Mouse (Mus musculus) kidney, postnatal 0 days (tissue): ENCODE measurements at regions not wholly inside any gene's neighbourhood (a gene's known extent, or its start where the extent isn't known, plus 50 kb on each side); places are given as distances from the start of the nearest gene placed in this dataset.

ENCODE experiments used
- ATAC-seq: fragments of 200-750 bp; cut with Nextera tagmentation; replicated peaks from 2 replicates; pipeline ENCODE4 v1.8.0; 2017; ENCODE audit warnings: low read depth, moderate number of reproducible peaks, moderate TSS enrichment, moderate library complexity; ENCODE audit not compliant: low FRiP score
- DNase-seq: peaks from one replicate; pipeline ENCODE4 v3.0.0-alpha.2; 2016; ENCODE audit warnings: low spot score
- H3K27ac ChIP-seq: fragments of 300-500 bp; sonication (generic); 2 replicates; pipeline ENCODE4 v1.5.1; 2014; ENCODE audit warnings: mild to moderate bottlenecking
- H3K27me3 ChIP-seq: fragments of 300-500 bp; sonication (generic); 2 replicates; pipeline ENCODE4 v1.6.1; 2014; ENCODE audit warnings: low read length, mixed read lengths; ENCODE audit not compliant: insufficient read depth
- H3K36me3 ChIP-seq: fragments of 300-500 bp; sonication (generic); 2 replicates; pipeline ENCODE4 v1.6.1; 2014; ENCODE audit warnings: low read length, mixed read lengths; ENCODE audit not compliant: insufficient read depth
- H3K4me1 ChIP-seq: fragments of 300-500 bp; sonication (generic); replicated peaks from 2 replicates; pipeline ENCODE4 v1.6.1; 2014; ENCODE audit warnings: antibody characterized with exemption, low read length, mixed read lengths; ENCODE audit not compliant: insufficient read depth
- H3K4me2 ChIP-seq: fragments of 300-500 bp; sonication (generic); 2 replicates; pipeline ENCODE4 v1.6.1; 2014; ENCODE audit warnings: mild to moderate bottlenecking, low read length, moderate library complexity, mixed read lengths
- H3K4me3 ChIP-seq: fragments of 300-500 bp; sonication (generic); replicated peaks from 2 replicates; pipeline ENCODE4 v1.5.1; 2014; ENCODE audit warnings: low read depth, low read length
- H3K9ac ChIP-seq: fragments of 300-500 bp; sonication (generic); 2 replicates; pipeline ENCODE4 v1.6.1; 2014; ENCODE audit warnings: low read depth, low read length
- H3K9me3 ChIP-seq: fragments of 300-500 bp; sonication (generic); replicated peaks from 2 replicates; pipeline ENCODE4 v1.6.1; 2016; ENCODE audit warnings: low read length, inconsistent platforms, mixed read lengths
- CTCF ChIP-seq: IDR thresholded peaks from 2 replicates; pipeline ENCODE4 v1.5.1; 2016; ENCODE audit warnings: antibody characterized with exemption, low read depth, mild to moderate bottlenecking, moderate library complexity
- WGBS: fragments of 180-500 bp; shearing (Covaris S2); extraction: QIAGEN DNeasy Blood & Tissue Kit; methylation state at CpG from one replicate; pipeline ENCODE4 v1.1.7; 2014; 5-methylcytosine and 5-hydroxymethylcytosine counted together

GRCm38 (mm10) chr9:67136166-67136565 lies 87.0 kb upstream of the Tpm1 start:
- Histone ChIP-seq H3K4me1 (peaks cover 13% of the 10 kb centered on the region), H3K27ac (no peak overlapping the region), H3K9me3 (no peaks in the 10 kb centered on the region), H3K9ac (no peak overlapping the region), H3K27me3 (no peaks in the 10 kb centered on the region), H3K4me2 (no peak overlapping the region), H3K36me3 (no peaks in the 10 kb centered on the region), H3K4me3 (no peak overlapping the region)
- DNase-seq, result no peak
- TF ChIP-seq CTCF, result no peak
- 86% methylated on average over 6 of the region's 6 CpGs for WGBS
- ATAC-seq, result no peak

DNA sequence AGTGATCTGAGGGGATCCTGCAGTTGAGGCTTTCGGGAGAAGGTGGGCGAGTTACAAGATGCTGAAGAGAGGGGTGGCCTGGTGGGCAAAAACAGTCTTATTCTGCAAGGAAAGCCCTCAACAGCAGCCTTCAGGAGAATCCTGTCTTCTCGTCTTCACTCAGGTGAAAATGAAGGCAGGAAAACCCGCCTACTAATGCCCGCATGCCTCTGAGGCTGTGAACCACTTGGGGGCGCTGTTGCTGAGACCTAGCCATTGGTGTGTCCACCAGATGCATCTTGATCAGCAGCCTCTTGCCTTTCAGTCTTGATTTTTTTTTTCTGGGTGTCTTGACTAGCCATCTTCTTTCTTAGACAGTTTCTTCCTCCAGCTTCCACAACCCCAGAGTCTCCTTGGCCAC lies 85.2 kb upstream of the Tpm1 start:
- 82% methylated on average over 6 of the region's 6 CpGs for WGBS
- H3K9ac ChIP-seq, result no peak overlapping the region
- ATAC-seq (no peak), DNase-seq (no peak)
- no peaks in the 10 kb centered on the region for H3K36me3 ChIP-seq
- H3K27ac ChIP-seq, result no peak overlapping the region
- H3K4me1 ChIP-seq, result peaks cover 13% of the 10 kb centered on the region
- no peaks in the 10 kb centered on the region for H3K9me3 ChIP-seq
- no peaks in the 10 kb centered on the region for H3K27me3 ChIP-seq
- H3K4me2 ChIP-seq, result no peak overlapping the region
- no peak overlapping the region for H3K4me3 ChIP-seq
- TF ChIP-seq CTCF, result peak; percentile 43

GRCm38 (mm10) chr9:67132370-67132769 lies 83.2 kb upstream of the Tpm1 start:
- no peak overlapping the region for H3K27ac ChIP-seq
- no peak overlapping the region for H3K4me3 ChIP-seq
- TF ChIP-seq CTCF, result no peak
- H3K4me1 ChIP-seq, result peaks cover 7% of the 10 kb centered on the region
- H3K4me2 ChIP-seq, result no peak overlapping the region
- H3K9ac ChIP-seq, result no peak overlapping the region
- whole genome bisulfite sequencing, result 47% methylated on average over 5 of the region's 5 CpGs
- no peaks in the 10 kb centered on the region for H3K27me3 ChIP-seq
- ATAC-seq, result no peak
- no peaks in the 10 kb centered on the region for H3K36me3 ChIP-seq
- H3K9me3 ChIP-seq, result no peaks in the 10 kb centered on the region
- no peak for DNase-seq

GRCm38 (mm10) chr9:67130730-67131440 lies 81.7 kb upstream of the Tpm1 start:
- H3K27me3 ChIP-seq, result no peaks in the 10 kb centered on the region
- WGBS, result 73% methylated on average over 8 of the region's 8 CpGs
- no peaks in the 10 kb centered on the region for H3K4me1 ChIP-seq
- TF ChIP-seq CTCF, result no peak
- H3K9me3 ChIP-seq, result no peaks in the 10 kb centered on the region
- H3K4me2 ChIP-seq, result no peak overlapping the region
- no peak overlapping the region for H3K27ac ChIP-seq
- ATAC-seq (no peak), DNase-seq (no peak)
- no peaks in the 10 kb centered on the region for H3K36me3 ChIP-seq
- H3K9ac ChIP-seq, result no peak overlapping the region
- H3K4me3 ChIP-seq, result no peak overlapping the region

- H3K4me3 ChIP-seq, result no peak overlapping the region
- no peak overlapping the region for H3K4me2 ChIP-seq
- no peak overlapping the region for H3K9ac ChIP-seq
- no peaks in the 10 kb centered on the region for H3K36me3 ChIP-seq
- H3K27me3 ChIP-seq, result no peaks in the 10 kb centered on the region
- H3K9me3 ChIP-seq, result no peaks in the 10 kb centered on the region
- DNase-seq (no peak), ATAC-seq (no peak)
- TF ChIP-seq CTCF, result no peak
- no peak overlapping the region for H3K27ac ChIP-seq
- 84% methylated on average over 3 of the region's 3 CpGs for WGBS
- no peaks in the 10 kb centered on the region for H3K4me1 ChIP-seq
These were observed 80.7 kb upstream of the Tpm1 start for GRCm38 (mm10) chr9:67129891-67130290.

GRCm38 (mm10) chr9:67129095-67129494 lies 79.9 kb upstream of the Tpm1 start:
- WGBS, result 91% methylated on average over 3 of the region's 3 CpGs
- Histone ChIP-seq H3K9ac (no peak overlapping the region), H3K4me3 (no peak overlapping the region), H3K4me2 (no peak overlapping the region), H3K9me3 (no peaks in the 10 kb centered on the region), H3K27ac (no peak overlapping the region), H3K4me1 (no peaks in the 10 kb centered on the region), H3K36me3 (no peaks in the 10 kb centered on the region), H3K27me3 (no peaks in the 10 kb centered on the region)
- no peak for DNase-seq
- TF ChIP-seq CTCF, result no peak
- ATAC-seq, result no peak

DNA sequence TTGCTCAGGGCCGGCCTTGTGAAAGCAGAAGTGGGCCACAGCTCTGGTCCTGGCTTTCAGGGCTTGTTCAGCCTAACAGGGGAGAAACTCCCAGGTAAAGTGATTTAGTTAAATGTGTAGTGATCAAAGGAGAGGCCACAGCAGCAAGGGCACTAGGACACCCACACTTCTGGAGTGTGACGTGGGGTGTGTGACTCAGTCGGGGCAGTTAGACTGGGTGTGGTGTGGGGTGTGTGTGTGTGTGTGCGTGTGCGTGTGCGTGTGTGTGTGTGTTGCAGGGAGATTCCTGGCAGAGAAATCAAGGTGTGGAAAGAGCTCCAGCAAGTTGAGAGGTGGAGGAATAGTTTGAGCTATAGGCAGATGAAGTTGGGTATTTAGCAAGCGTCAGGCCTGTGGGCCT lies 72.5 kb upstream of the Tpm1 start:
- H3K4me2 ChIP-seq, result no peak overlapping the region
- no peak overlapping the region for H3K27ac ChIP-seq
- H3K4me1 ChIP-seq, result no peaks in the 10 kb centered on the region
- no peaks in the 10 kb centered on the region for H3K27me3 ChIP-seq
- H3K9ac ChIP-seq, result no peak overlapping the region
- H3K9me3 ChIP-seq, result no peaks in the 10 kb centered on the region
- no peak for TF ChIP-seq CTCF
- 88% methylated on average over 7 of the region's 7 CpGs for WGBS
- no peak overlapping the region for H3K4me3 ChIP-seq
- no peaks in the 10 kb centered on the region for H3K36me3 ChIP-seq
- DNase-seq (no peak), ATAC-seq (no peak; the same call in 1 of the 2 replicates)
